Comparison of ENCODE assay signal across 8 mouse cellular contexts in genomic region chr19:47865353-47865947, GRCm38 (mm10). TPM values are rescaled to one million over a fixed set of nuclear protein-coding genes. Genes with fewer than 3 reads are reported as not detected.
DNase-seq lines count a peak whose midpoint lies in the region; ATAC-seq and TF ChIP-seq lines count a peak whose summit lies in the region.

Gsto2 (plus strand) TSS chr19:47865534.

- under 1% methylated on average over 49 of the region's 49 CpGs for WGBS in forebrain, embryonic 16.5 days
- under 1% methylated on average over 49 of the region's 49 CpGs for WGBS in lung, embryonic 14.5 days
- WGBS in olfactory bulb, adult 2 months: under 1% methylated on average over 49 of the region's 49 CpGs
- WGBS in thymus, adult 2 months: under 1% methylated on average over 49 of the region's 49 CpGs

- H3K9me3 ChIP-seq in forebrain, embryonic 16.5 days (ENCODE audit: control insufficient read depth, low read length): no peaks in the 10 kb centered on the region
- H3K9me3 ChIP-seq in lung, embryonic 14.5 days (ENCODE audit: low read depth, low read length): no peaks in the 10 kb centered on the region

- H3K27me3 ChIP-seq in forebrain, embryonic 16.5 days (replicated peaks; ENCODE audit: control insufficient read depth, insufficient read depth, low read length): no peaks in the 10 kb centered on the region
- H3K27me3 ChIP-seq in lung, embryonic 14.5 days (ENCODE audit: insufficient read depth, low read length): no peaks in the 10 kb centered on the region
- no peaks in the 10 kb centered on the region for H3K27me3 ChIP-seq in thymus, adult 2 months (ENCODE audit: control insufficient read depth, insufficient read depth, low read length)

- H3K4me3 ChIP-seq in forebrain, embryonic 16.5 days (replicated peaks; ENCODE audit: low read length): peak within 1 kb of the TSS; percentile 69
- H3K4me3 ChIP-seq in layer of hippocampus, adult 2 months: peak within 1 kb of the TSS; percentile 74
- H3K4me3 ChIP-seq in lung, embryonic 14.5 days (ENCODE audit: low read depth, low read length): peak within 1 kb of the TSS; percentile 57
- peak within 1 kb of the TSS; percentile 85 for H3K4me3 ChIP-seq in olfactory bulb, adult 2 months (ENCODE audit: insufficient read depth, low read depth, low read length)
- peak within 1 kb of the TSS; percentile 69 for H3K4me3 ChIP-seq in thymus, adult 2 months (ENCODE audit: control insufficient read depth, insufficient read depth, low read length)

- H3K36me3 ChIP-seq in forebrain, embryonic 16.5 days (ENCODE audit: control insufficient read depth, insufficient read depth): no peaks in the 10 kb centered on the region
- H3K36me3 ChIP-seq in lung, embryonic 14.5 days (ENCODE audit: insufficient read depth): peaks cover 4% of the 10 kb centered on the region; the same call in 1 of the 2 replicates
- no peaks in the 10 kb centered on the region for H3K36me3 ChIP-seq in thymus, adult 2 months (ENCODE audit: control insufficient read depth, insufficient read depth, low read length)

- H3K27ac ChIP-seq in forebrain, embryonic 16.5 days (ENCODE audit: low read length): peak within 1 kb of the TSS; percentile 82
- peak within 1 kb of the TSS; percentile 96 for H3K27ac ChIP-seq in layer of hippocampus, adult 2 months
- peak within 1 kb of the TSS; percentile 81; the same call in 1 of the 2 replicates for H3K27ac ChIP-seq in lung, embryonic 14.5 days (ENCODE audit: low read depth)
- H3K27ac ChIP-seq in olfactory bulb, adult 2 months (ENCODE audit: insufficient read depth, low read depth, low read length): peak within 1 kb of the TSS; percentile 43; the same call in 1 of the 2 replicates
- no peak within 1 kb of the TSS for H3K27ac ChIP-seq in thymus, adult 2 months (ENCODE audit: control insufficient read depth, insufficient read depth, low read length)

- intact Hi-C loops in heart, postnatal 36 days (cut with DNase I): no loop called here

- H3K9ac ChIP-seq in forebrain, embryonic 16.5 days (replicated peaks; ENCODE audit: low read depth, low read length): peak within 1 kb of the TSS; percentile 81
- peak within 1 kb of the TSS; percentile 73 for H3K9ac ChIP-seq in lung, embryonic 14.5 days

- TF ChIP-seq POLR2A in olfactory bulb, adult 2 months (IDR thresholded peaks at IDR 0.05; ENCODE audit: insufficient read depth, low read depth, low read length): peak; percentile 66; the same call in 1 of the 2 replicates
- peak; percentile 66 for TF ChIP-seq POLR2A in thymus, adult 2 months (IDR thresholded peaks at IDR 0.05; ENCODE audit: control insufficient read depth, extremely low read depth, insufficient read depth, low read length, poor library complexity)

- peaks cover 4% of the 10 kb centered on the region for H3K4me1 ChIP-seq in forebrain, embryonic 16.5 days (replicated peaks; ENCODE audit: control insufficient read depth, insufficient read depth, low read length)
- peaks cover 3% of the 10 kb centered on the region; the same call in 1 of the 2 replicates for H3K4me1 ChIP-seq in lung, embryonic 14.5 days (ENCODE audit: insufficient read depth)
- H3K4me1 ChIP-seq in olfactory bulb, adult 2 months (ENCODE audit: control insufficient read depth, insufficient read depth, low read length): no peaks in the 10 kb centered on the region
- peaks cover 3% of the 10 kb centered on the region; the same call in 1 of the 2 replicates for H3K4me1 ChIP-seq in thymus, adult 2 months (replicated peaks; ENCODE audit: control insufficient read depth, insufficient read depth, low read length)

- TF ChIP-seq CTCF in layer of hippocampus, adult 2 months (conservative IDR thresholded peaks at IDR 0.05): peak; percentile 82
- TF ChIP-seq CTCF in lung, embryonic 14.5 days (IDR thresholded peaks at IDR 0.05; ENCODE audit: low read depth): peak; percentile 66
- peak; percentile 38; the same call in 1 of the 2 replicates for TF ChIP-seq CTCF in olfactory bulb, adult 2 months (IDR thresholded peaks at IDR 0.05; ENCODE audit: insufficient read depth, low read depth, low read length)
- peak; percentile 57; the same call in 1 of the 2 replicates for TF ChIP-seq CTCF in thymus, adult 2 months (IDR thresholded peaks at IDR 0.05; ENCODE audit: borderline replicate concordance, control insufficient read depth, extremely low read depth, insufficient read depth, low read length, poor library complexity)

- DNase-seq in ES-CJ7 (ENCODE audit: low read depth, low spot score): peak; percentile 93
- peak; percentile 95 to 96 for DNase-seq in cerebellum, adult 18-20 months
- peak; percentile 90 for DNase-seq in heart, postnatal 36 days
- DNase-seq in layer of hippocampus, adult 2 months (ENCODE audit: low spot score in 2 of 2): peak; percentile 95
- DNase-seq in lung, embryonic 14.5 days: peak; percentile 99
- peak; percentile 95 for DNase-seq in thymus, adult 2 months

- peak; percentile 100 for ATAC-seq in forebrain, embryonic 16.5 days
- peak; percentile 100 for ATAC-seq in lung, embryonic 14.5 days (ENCODE audit: insufficient read depth)

- peak within 1 kb of the TSS; percentile 72 for H3K4me2 ChIP-seq in forebrain, embryonic 16.5 days (ENCODE audit: low read length)
- peak within 1 kb of the TSS; percentile 75 for H3K4me2 ChIP-seq in lung, embryonic 14.5 days

RNA-seq across cellular contexts. Expression of gene Gsto2, which starts in this region (rescaled TPM):
- 0.84 and 1.2 TPM in 2 replicates for polyA plus RNA-seq in forebrain, embryonic 16.5 days (2015; fragmentation: Nextera tagmentation; extraction: Ambion mirVana)
- 1 to 10 TPM; 2.1 to 2.3 TPM for total RNA-seq in heart, postnatal 36 days (2021)
- total RNA-seq in layer of hippocampus, adult 2 months (2021): 1 to 10 TPM; 2.9 to 3.5 TPM
- 0.72 and 1.4 TPM in 2 replicates for polyA plus RNA-seq in lung, embryonic 14.5 days (2014; fragmentation: Nextera tagmentation; extraction: Ambion mirVana)
- polyA plus RNA-seq in olfactory bulb, adult 2 months (2012; ENCODE audit: insufficient read depth, insufficient read length, low replicate concordance, missing spikeins): not detected in 2 replicates
- polyA plus RNA-seq in thymus, adult 2 months (2012; rRNA removed): 0.14 and 0.84 TPM in 2 replicates

Comparison
In these comparisons a context has a peak if more than half of its experiments do, and no peak if none do; other contexts are left out.
1. Peak in DNase-seq and H3K4me3 ChIP-seq in thymus, adult 2 months; RNA of the gene not detected or under 1 TPM.